Mouse (Mus musculus) liver, embryonic 14.5 days (tissue): ENCODE results near the gene Rhobtb1. TPM values are rescaled to one million over a fixed set of nuclear protein-coding genes. Genes with fewer than 3 reads are reported as not detected.

Source experiments
- ATAC-seq: fragments of 200-750 bp; cut with Nextera tagmentation; 2 replicates; pipeline ENCODE4 v1.8.0; 2017; ENCODE audit warnings: moderate number of reproducible peaks, mild to moderate bottlenecking, moderate library complexity; ENCODE audit not compliant: insufficient read depth
- DNase-seq, 3 experiments: peaks; one replicate each; pipeline ENCODE4 v3.0.0-alpha.2; 2012 to 2013; ENCODE audit warnings: low read depth in 3 of 3, low spot score in 3 of 3
- H3K27ac ChIP-seq: fragments of 300-500 bp; sonication (generic); 2 replicates; pipeline ENCODE4 v1.5.1; 2014; ENCODE audit warnings: moderate library complexity, mild to moderate bottlenecking, control low read depth, inconsistent platforms
- H3K27me3 ChIP-seq: fragments of 300-500 bp; sonication (generic); 2 replicates; pipeline ENCODE4 v1.6.1; 2014; ENCODE audit warnings: mild to moderate bottlenecking, low read length, moderate library complexity; ENCODE audit not compliant: control insufficient read depth, insufficient read depth
- H3K36me3 ChIP-seq: fragments of 300-500 bp; sonication (generic); replicated peaks from 2 replicates; pipeline ENCODE4 v1.6.1; 2014; ENCODE audit warnings: low read depth; ENCODE audit not compliant: control insufficient read depth, insufficient read depth
- H3K4me1 ChIP-seq, 2 experiments: fragments of 200-500 bp in 1 of 2; fragments of 300-500 bp in 1 of 2; sonication (generic) in 1 of 2; replicated peaks; 2 replicates each; pipeline ENCODE4 v1.6.1; 2012 to 2014; ENCODE audit warnings: antibody characterized with exemption in 1 of 2, inconsistent platforms in 1 of 2, low read length in 1 of 2; ENCODE audit not compliant: control insufficient read depth in 2 of 2, insufficient read depth in 2 of 2
- H3K4me2 ChIP-seq: fragments of 300-500 bp; sonication (generic); 2 replicates; pipeline ENCODE4 v1.6.1; 2014; ENCODE audit warnings: low read depth, mild to moderate bottlenecking, control low read depth, moderate library complexity
- H3K4me3 ChIP-seq, 2 experiments: fragments of 200-500 bp in 1 of 2; fragments of 300-500 bp in 1 of 2; sonication (generic) in 1 of 2; 2 replicates each; pipeline ENCODE4 v1.5.1; 2012 to 2014; ENCODE audit warnings: low read depth in 2 of 2, low read length in 2 of 2, mild to moderate bottlenecking in 2 of 2, control low read depth in 1 of 2, inconsistent platforms in 1 of 2, moderate library complexity in 1 of 2; ENCODE audit not compliant: insufficient read depth in 1 of 2
- H3K9ac ChIP-seq: fragments of 300-500 bp; sonication (generic); replicated peaks from 2 replicates; pipeline ENCODE4 v1.6.1; 2014; ENCODE audit warnings: mild to moderate bottlenecking, control low read depth, moderate library complexity
- H3K9me3 ChIP-seq: fragments of 300-500 bp; sonication (generic); 2 replicates; pipeline ENCODE4 v1.6.1; 2016; ENCODE audit warnings: low read length, mixed read lengths; ENCODE audit not compliant: control insufficient read depth
- CTCF ChIP-seq: IDR thresholded peaks from 2 replicates; pipeline ENCODE4 v1.5.1; 2016; ENCODE audit warnings: antibody characterized with exemption, low read depth, control low read depth
- EP300 ChIP-seq: IDR thresholded peaks from 2 replicates; pipeline ENCODE4 v1.6.1; 2016; ENCODE audit warnings: antibody characterized with exemption, low read depth
- WGBS: fragments of 180-500 bp; shearing (Covaris S2); extraction: QIAGEN DNeasy Blood & Tissue Kit; methylation state at CpG from one replicate; pipeline ENCODE4 v1.1.7; 2014; ENCODE audit not compliant: insufficient replicate concordance; 5-methylcytosine and 5-hydroxymethylcytosine counted together
- polyA plus RNA-seq, 2 experiments: library from polyadenylated mRNA; depleted of rRNA in 1 of 2; stranded (reverse) in 1 of 2; unstranded in 1 of 2; fragments of >200 nt; fragmentation: Nextera tagmentation in 1 of 2; extraction: Ambion mirVana in 1 of 2; gene quantifications; 2 replicates each; pipeline versions ENCODE4 v1.2.1 to v1.2.3; 2012 to 2014

Rhobtb1 gene
- polyA plus RNA-seq, 2 experiments: 2.5 to 7.1 TPM

DNA sequence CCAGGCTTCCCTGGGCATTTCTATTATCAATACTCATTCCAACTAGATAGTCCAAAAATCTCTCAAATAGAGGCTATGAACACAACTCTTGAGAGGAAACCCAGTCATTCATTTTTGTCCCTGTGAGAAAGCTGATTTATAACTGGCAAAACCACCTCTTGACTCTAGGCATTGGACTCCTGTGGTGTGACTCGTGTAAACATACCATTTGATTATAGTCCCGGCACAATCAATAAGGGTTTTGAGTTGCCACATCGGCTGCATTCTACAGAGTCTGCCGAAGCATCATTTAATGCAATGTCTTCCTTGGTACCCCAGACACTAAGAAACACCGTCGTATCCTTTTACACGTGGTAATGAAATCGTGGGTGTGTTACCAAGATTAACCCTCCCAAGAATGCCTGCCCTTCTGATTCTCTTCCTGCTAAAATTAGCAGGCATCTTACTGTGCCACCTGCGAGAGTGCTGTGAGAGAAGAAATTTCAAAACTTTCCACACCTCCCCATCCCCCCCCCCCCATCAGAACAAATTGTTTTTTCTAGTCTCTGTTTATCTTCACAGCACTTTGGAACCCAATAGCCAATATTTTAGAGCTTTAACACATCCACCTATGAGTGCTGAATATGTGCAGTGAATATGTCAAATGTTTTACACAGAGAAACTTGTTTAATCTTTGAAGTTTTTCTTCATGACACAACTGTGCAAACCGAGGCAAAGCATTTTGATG, 39.4 kb downstream of the Rhobtb1 start:
- Histone ChIP-seq H3K9me3 (no peaks in the 10 kb centered on the region), H3K27ac (no peak overlapping the region), H3K4me2 (no peak overlapping the region), H3K4me1 (no peaks in the 10 kb centered on the region), H3K36me3 (no peaks in the 10 kb centered on the region), H3K9ac (no peak overlapping the region), H3K4me3 (no peak overlapping the region), H3K27me3 (no peaks in the 10 kb centered on the region)
- ATAC-seq: no peak
- no peak for TF ChIP-seq EP300
- WGBS: 54% methylated on average over 10 of the region's 10 CpGs
- DNase-seq: no peak

GRCm38 (mm10) chr10:69192266-69192665, 41.0 kb downstream of the Rhobtb1 start:
- H3K4me3 ChIP-seq: no peak overlapping the region
- no peaks in the 10 kb centered on the region for H3K36me3 ChIP-seq
- H3K27ac ChIP-seq: no peak overlapping the region
- H3K27me3 ChIP-seq: no peaks in the 10 kb centered on the region
- WGBS: 60% methylated on average over 5 of the region's 5 CpGs
- no peaks in the 10 kb centered on the region for H3K9me3 ChIP-seq
- no peak for TF ChIP-seq EP300
- no peak for DNase-seq
- H3K9ac ChIP-seq: no peak overlapping the region
- no peak overlapping the region for H3K4me2 ChIP-seq
- no peak for ATAC-seq
- no peaks in the 10 kb centered on the region for H3K4me1 ChIP-seq

DNA sequence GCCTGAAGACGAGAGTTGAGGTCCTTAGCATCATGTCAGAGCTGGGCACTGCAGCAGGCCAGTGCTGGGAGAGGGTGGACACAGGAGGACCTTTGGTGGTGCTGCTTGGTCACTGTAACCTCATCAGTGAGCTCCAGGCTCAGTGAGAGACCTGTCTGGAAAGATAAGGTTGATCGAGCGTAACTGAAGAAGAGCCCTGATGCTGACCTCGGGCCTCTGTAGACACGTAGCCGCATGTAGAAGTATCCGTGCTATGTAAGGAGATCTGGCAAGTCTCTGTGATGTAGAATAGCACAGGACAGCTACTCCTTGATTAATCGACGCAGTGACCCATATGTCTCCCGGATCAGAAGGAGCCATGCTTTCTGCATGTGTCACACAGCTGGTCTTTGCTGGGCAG, 42.5 kb downstream of the Rhobtb1 start:
- TF ChIP-seq EP300 (no peak), CTCF (no peak)
- ATAC-seq: no peak
- DNase-seq: no peak
- 67% methylated on average over 10 of the region's 10 CpGs for WGBS
- Histone ChIP-seq H3K27ac (no peak overlapping the region), H3K27me3 (no peaks in the 10 kb centered on the region), H3K9ac (no peak overlapping the region), H3K4me3 (no peak overlapping the region), H3K4me2 (no peak overlapping the region), H3K9me3 (no peaks in the 10 kb centered on the region), H3K4me1 (no peaks in the 10 kb centered on the region), H3K36me3 (no peaks in the 10 kb centered on the region)

DNA sequence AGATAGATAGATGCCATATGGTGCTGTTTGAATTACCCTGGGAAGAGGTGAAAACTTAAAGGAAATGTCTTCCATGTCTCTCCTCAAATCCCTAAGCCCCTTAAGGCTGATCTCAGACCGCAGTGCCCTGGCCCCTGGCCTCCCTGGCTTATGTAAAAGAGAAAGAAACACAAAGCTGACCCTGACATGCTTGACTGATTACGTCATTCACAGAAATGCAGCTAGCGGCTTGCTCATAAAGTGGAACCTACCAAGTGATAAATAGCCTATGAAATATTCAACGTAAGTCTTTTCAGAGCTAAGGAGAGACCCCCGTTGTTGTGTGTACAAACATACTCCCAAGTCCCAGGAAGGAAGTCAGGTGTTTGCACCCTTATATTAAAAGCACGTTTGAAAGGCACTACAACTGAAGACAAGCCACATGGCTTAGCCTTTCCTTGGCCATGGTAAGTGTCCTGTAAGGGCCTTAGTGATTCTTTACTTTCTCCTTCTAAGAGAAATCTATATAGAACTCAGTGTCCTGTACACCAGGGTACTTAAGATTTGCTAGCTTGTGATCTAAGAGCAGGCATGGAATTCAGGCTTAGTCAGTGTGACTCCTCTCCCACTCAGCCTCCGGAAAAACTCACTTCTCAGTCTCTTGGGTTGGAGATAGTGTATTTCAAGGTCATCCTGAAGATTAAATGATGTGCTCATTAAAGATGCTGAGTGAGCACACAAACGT, 53.6 kb downstream of the Rhobtb1 start:
- H3K27ac ChIP-seq: no peak overlapping the region
- H3K4me2 ChIP-seq: no peak overlapping the region
- 45% methylated on average over 8 of the region's 8 CpGs for WGBS
- H3K9ac ChIP-seq: no peak overlapping the region
- ATAC-seq (no peak), DNase-seq (no peak)
- no peaks in the 10 kb centered on the region for H3K36me3 ChIP-seq
- H3K9me3 ChIP-seq: no peaks in the 10 kb centered on the region
- no peaks in the 10 kb centered on the region for H3K4me1 ChIP-seq
- no peaks in the 10 kb centered on the region for H3K27me3 ChIP-seq
- TF ChIP-seq CTCF: no peak
- no peak for TF ChIP-seq EP300
- H3K4me3 ChIP-seq: no peak overlapping the region

GRCm38 (mm10) chr10:69206081-69206480, 54.8 kb downstream of the Rhobtb1 start:
- DNase-seq (no peak), ATAC-seq (no peak)
- H3K4me1 ChIP-seq: no peaks in the 10 kb centered on the region; a peak in 1 of 4 replicates
- no peaks in the 10 kb centered on the region for H3K36me3 ChIP-seq
- WGBS: 78% methylated on average over 6 of the region's 6 CpGs
- H3K4me2 ChIP-seq: no peak overlapping the region
- TF ChIP-seq CTCF: no peak
- no peak for TF ChIP-seq EP300
- no peaks in the 10 kb centered on the region for H3K27me3 ChIP-seq
- no peak overlapping the region for H3K4me3 ChIP-seq
- H3K9me3 ChIP-seq: no peaks in the 10 kb centered on the region
- no peak overlapping the region for H3K27ac ChIP-seq
- no peak overlapping the region for H3K9ac ChIP-seq
